12 mouse cellular contexts compared by ENCODE assay signal in genomic region chr3:38360421-38360921, GRCm38 (mm10).
DNase-seq lines count a peak whose midpoint lies in the region; ATAC-seq and TF ChIP-seq lines count a peak whose summit lies in the region.
"Had no signal": no experiment of that assay in that cellular context is flagged by ENCODE, and none has a peak within 500 bp of the region (broad histone marks: within the 10 kb centered on the region; RNA-seq: fewer than 3 reads in every experiment).

No protein-coding gene starts in this region.

- no peak overlapping the region for H3K4me2 ChIP-seq in kidney, postnatal 0 days (ENCODE audit: low read length)
- H3K4me2 ChIP-seq: liver, embryonic 13.5 days; neural tube, embryonic 12.5 days had no signal

- peaks cover 41% of the 10 kb centered on the region for H3K4me1 ChIP-seq in embryonic facial prominence, embryonic 10.5 days
- H3K4me1 ChIP-seq in kidney, postnatal 0 days (replicated peaks; ENCODE audit: insufficient read depth, low read length) = peaks cover 7% of the 10 kb centered on the region; the same call in 1 of the 2 replicates
- H3K4me1 ChIP-seq: neural tube, embryonic 12.5 days had no signal

- WGBS in embryonic facial prominence, embryonic 10.5 days = 6% methylated on average over 3 of the region's 3 CpGs
- WGBS in kidney, postnatal 0 days = 42% methylated on average over 3 of the region's 3 CpGs

- no peak overlapping the region for H3K4me3 ChIP-seq in embryonic facial prominence, embryonic 10.5 days
- H3K4me3 ChIP-seq in kidney, postnatal 0 days (replicated peaks; ENCODE audit: low read depth, low read length) = no peak overlapping the region
- H3K4me3 ChIP-seq: liver, embryonic 13.5 days; neural tube, embryonic 12.5 days had no signal

- peak overlapping the region; percentile 70 for H3K27ac ChIP-seq in embryonic facial prominence, embryonic 10.5 days (replicated peaks)
- no peak overlapping the region; the same call in 1 of the 2 replicates for H3K27ac ChIP-seq in kidney, postnatal 0 days
- H3K27ac ChIP-seq: liver, embryonic 13.5 days; neural tube, embryonic 12.5 days had no signal

- TF ChIP-seq CTCF in kidney, postnatal 0 days (IDR thresholded peaks at IDR 0.05; ENCODE audit: low read depth) = no peak

- no peaks in the 10 kb centered on the region for H3K27me3 ChIP-seq in embryonic facial prominence, embryonic 10.5 days (replicated peaks; ENCODE audit: low read depth, poor library complexity, severe bottlenecking)
- H3K27me3 ChIP-seq in kidney, postnatal 0 days (ENCODE audit: insufficient read depth, low read length) = no peaks in the 10 kb centered on the region
- H3K27me3 ChIP-seq: liver, embryonic 13.5 days; neural tube, embryonic 12.5 days had no signal

- no peaks in the 10 kb centered on the region for H3K9me3 ChIP-seq in embryonic facial prominence, embryonic 10.5 days
- H3K9me3 ChIP-seq in kidney, postnatal 0 days (replicated peaks; ENCODE audit: low read length) = no peaks in the 10 kb centered on the region
- H3K9me3 ChIP-seq: liver, embryonic 13.5 days; neural tube, embryonic 12.5 days had no signal

- peak; percentile 3 for DNase-seq in kidney, adult 11 months
- DNase-seq in kidney, adult 18-20 months = no peak
- DNase-seq in ZHBTc4 (ENCODE audit: low read depth, low spot score) = peak; percentile 43
- peak; percentile 39 for DNase-seq in embryonic facial prominence, embryonic 10.5 days (ENCODE audit: low spot score)
- peak; percentile 82 for DNase-seq in kidney, postnatal 0 days (ENCODE audit: low spot score)
- no peak for DNase-seq in layer of hippocampus, adult 9-10 months (ENCODE audit: low spot score)
- no peak for DNase-seq in spleen, postnatal 36 days (ENCODE audit: low spot score in 2 of 2)
- DNase-seq: adrenal gland, adult 8-10 months; liver, embryonic 13.5 days; thymus, postnatal 36 days had no signal

- no peak for ATAC-seq in kidney, postnatal 0 days (replicated peaks; ENCODE audit: low FRiP score, low read depth)
- ATAC-seq in megakaryocyte, adult 5-6 weeks (ENCODE audit: poor library complexity, severe bottlenecking) = no peak

- no peak overlapping the region for H3K9ac ChIP-seq in kidney, postnatal 0 days (ENCODE audit: low read depth, low read length)
- H3K9ac ChIP-seq: liver, embryonic 13.5 days; neural tube, embryonic 12.5 days had no signal

- H3K36me3 ChIP-seq in embryonic facial prominence, embryonic 10.5 days (replicated peaks) = no peaks in the 10 kb centered on the region
- H3K36me3 ChIP-seq in kidney, postnatal 0 days (ENCODE audit: insufficient read depth, low read length) = no peaks in the 10 kb centered on the region
- H3K36me3 ChIP-seq: liver, embryonic 13.5 days; neural tube, embryonic 12.5 days had no signal

Comparison
In these comparisons a context has a peak if more than half of its experiments do, and no peak if none do; other contexts are left out.
1. DNase-seq: peak in kidney, adult 11 months (single experiment), ZHBTc4 (single experiment), embryonic facial prominence, embryonic 10.5 days (single experiment) and kidney, postnatal 0 days (single experiment); none in kidney, adult 18-20 months (single experiment), layer of hippocampus, adult 9-10 months (single experiment) and spleen, postnatal 36 days (0 of 2).